Mouse (Mus musculus): ENCODE data around the gene Fam71e1.

GRCm38 (mm10) chr7:44525126-44525832 lies 28.9 kb downstream of the Fam71e1 start:
- TF ChIP-seq POLR2A (IDR thresholded peaks at IDR 0.05; ENCODE audit: control insufficient read depth, extremely low read depth, insufficient read depth, low read length, poor library complexity) (no peak), CTCF (IDR thresholded peaks at IDR 0.05; ENCODE audit: borderline replicate concordance, control insufficient read depth, extremely low read depth, insufficient read depth, low read length, poor library complexity) (no peak)
